Mouse (Mus musculus): ENCODE results near the gene Nub1.

Gene Nub1

GRCm38 (mm10) chr5:24747533-24747932 is 62.2 kb downstream of the Nub1 start:
- no peak for DNase-seq

DNA sequence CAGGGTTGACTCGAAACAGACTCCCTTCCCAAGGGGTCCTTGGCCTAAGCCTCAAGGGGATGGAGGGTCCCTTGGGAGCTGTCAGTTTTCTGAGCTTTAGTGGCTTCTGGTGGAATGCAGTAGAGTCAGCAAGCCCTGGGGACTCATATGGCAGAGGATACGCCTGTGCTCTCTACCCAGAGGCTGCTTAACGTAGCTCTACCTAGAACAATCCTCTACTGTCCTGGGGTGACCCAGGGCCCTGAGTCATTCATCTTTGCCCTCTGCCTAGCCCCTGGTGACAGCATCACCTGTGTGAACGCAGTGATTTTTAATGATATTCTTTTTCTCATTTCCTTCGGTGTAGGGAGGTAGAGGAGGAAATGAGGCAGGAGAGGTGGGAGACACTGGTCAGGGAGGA is 64.4 kb downstream of the Nub1 start:
- DNase-seq = no peak

DNA sequence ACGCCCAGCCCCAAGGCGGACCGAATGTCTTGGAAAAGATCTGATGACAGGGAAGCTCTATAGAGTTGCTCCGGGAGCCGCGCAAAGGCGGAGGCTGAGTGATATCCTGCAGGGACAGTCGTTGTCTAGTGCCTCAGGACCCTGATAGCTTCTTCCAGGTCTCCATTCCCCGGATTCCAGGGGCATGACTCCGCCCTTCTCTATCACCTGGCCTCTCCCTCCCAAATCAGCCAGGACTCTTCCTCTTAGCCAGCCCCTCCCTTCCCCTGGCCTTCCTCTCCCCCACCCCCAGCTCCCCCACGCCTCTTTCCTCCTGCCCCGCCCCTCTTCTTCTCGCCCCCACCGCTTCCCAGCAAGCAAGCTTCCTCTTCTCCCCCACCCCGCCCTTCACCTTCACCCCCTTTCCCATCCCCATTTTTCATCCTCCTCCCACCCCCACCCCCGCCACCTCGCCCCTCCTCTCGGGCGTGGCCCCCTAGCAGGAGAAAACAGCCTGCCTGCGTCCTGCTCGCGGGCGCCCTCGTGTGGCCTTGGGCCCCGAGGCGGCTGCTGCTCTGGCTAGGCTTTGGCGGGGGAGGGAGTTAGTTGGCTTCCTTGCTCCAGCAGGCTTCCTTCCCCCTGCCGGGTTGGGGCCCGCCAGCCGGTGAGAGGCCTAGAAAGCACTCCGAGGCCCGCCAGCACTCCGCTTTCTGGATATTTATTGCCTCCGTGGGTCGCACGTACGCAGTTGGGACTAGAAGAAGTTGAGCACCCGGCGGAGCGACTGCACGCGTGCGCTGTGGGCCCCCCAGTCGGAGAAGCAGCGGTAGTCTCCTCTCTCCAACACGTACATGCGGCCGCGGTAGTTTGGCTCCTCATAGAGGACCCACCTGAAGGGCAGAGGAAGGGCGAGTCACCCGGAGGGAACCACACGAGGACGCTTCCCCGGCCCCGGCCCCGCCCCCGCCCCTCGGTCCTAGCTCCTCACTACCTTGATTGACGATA is 65.3 kb downstream of the Nub1 start:
- peak; percentile 92 for DNase-seq

- DNase-seq = peak; percentile 79
Observed at GRCm38 (mm10) chr5:24751305-24752174, 66.2 kb downstream of the Nub1 start.

DNA sequence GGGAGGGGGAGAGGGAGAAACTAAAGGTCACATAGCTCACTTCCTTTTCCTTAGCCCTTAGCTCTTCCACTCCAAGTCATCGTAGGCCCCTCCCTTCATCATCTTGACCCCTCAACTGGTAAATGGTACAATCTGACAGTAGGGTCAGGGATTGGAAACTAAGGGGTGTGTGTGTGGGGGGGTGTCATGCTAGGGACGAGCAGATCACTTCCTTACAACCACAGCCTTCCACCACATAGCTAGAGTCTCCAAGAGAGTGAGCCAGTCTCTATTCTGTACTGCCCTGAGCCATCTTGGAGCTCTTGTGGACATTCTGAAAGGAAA is 66.8 kb downstream of the Nub1 start:
- DNase-seq = no peak

GRCm38 (mm10) chr5:24756931-24757330 is 71.6 kb downstream of the Nub1 start:
- no peak for DNase-seq

- no peak for DNase-seq
Observed at GRCm38 (mm10) chr5:24757816-24758215, 72.5 kb downstream of the Nub1 start, which contains the start of gene Crygn. Gene Crygn (minus strand): TSS chr5:24758008.

Data from thymus, postnatal 14 days (tissue).